Mouse (Mus musculus) forebrain, embryonic 14.5 days (tissue): Measurements from ENCODE around the gene Ceacam5. TPM values are rescaled to one million over a fixed set of nuclear protein-coding genes. Genes with fewer than 3 reads are reported as not detected.

Experiments
- ATAC-seq: fragments of 200-750 bp; cut with Nextera tagmentation; 2 replicates; pipeline ENCODE4 v1.8.0; 2017; ENCODE audit warnings: mild to moderate bottlenecking, moderate library complexity
- DNase-seq: peaks from one replicate; pipeline ENCODE4 v3.0.0-alpha.2; 2015; ENCODE audit warnings: low spot score
- H3K27ac ChIP-seq: fragments of 300-500 bp; sonication (generic); 2 replicates; pipeline ENCODE4 v1.5.1; 2014; ENCODE audit warnings: low read depth, mild to moderate bottlenecking, control low read depth, low read length, moderate library complexity
- H3K27me3 ChIP-seq: fragments of 300-500 bp; sonication (generic); replicated peaks from 2 replicates; pipeline ENCODE4 v1.6.1; 2014; ENCODE audit warnings: low read length, control low read depth, mixed read lengths; ENCODE audit not compliant: control insufficient read depth, insufficient read depth
- H3K36me3 ChIP-seq: fragments of 300-500 bp; sonication (generic); 2 replicates; pipeline ENCODE4 v1.6.1; 2014; ENCODE audit warnings: low read length, control low read depth; ENCODE audit not compliant: control insufficient read depth, insufficient read depth
- H3K4me1 ChIP-seq: fragments of 300-500 bp; sonication (generic); 2 replicates; pipeline ENCODE4 v1.6.1; 2014; ENCODE audit warnings: antibody characterized with exemption, low read length, control low read depth; ENCODE audit not compliant: control insufficient read depth, insufficient read depth
- H3K4me2 ChIP-seq: fragments of 300-500 bp; sonication (generic); 2 replicates; pipeline ENCODE4 v1.6.1; 2014; ENCODE audit warnings: mild to moderate bottlenecking, control low read depth, low read length
- H3K4me3 ChIP-seq: fragments of 300-500 bp; sonication (generic); 2 replicates; pipeline ENCODE4 v1.5.1; 2014; ENCODE audit warnings: low read depth, low read length, control low read depth
- H3K9ac ChIP-seq: fragments of 300-500 bp; sonication (generic); 2 replicates; pipeline ENCODE4 v1.6.1; 2014; ENCODE audit warnings: mild to moderate bottlenecking, low read length, control low read depth, moderate library complexity
- H3K9me3 ChIP-seq: fragments of 300-500 bp; sonication (generic); replicated peaks from 2 replicates; pipeline ENCODE4 v1.6.1; 2016; ENCODE audit warnings: low read length, control low read depth, mixed read lengths; ENCODE audit not compliant: control insufficient read depth
- WGBS: fragments of 180-500 bp; shearing (Covaris S2); extraction: QIAGEN DNeasy Blood & Tissue Kit; methylation state at CpG from one replicate; pipeline ENCODE4 v1.1.7; 2014; 5-methylcytosine and 5-hydroxymethylcytosine counted together
- polyA plus RNA-seq: library from polyadenylated mRNA; unstranded; fragments of >200 nt; fragmentation: Nextera tagmentation; extraction: Ambion mirVana; gene quantifications from 2 replicates; pipeline ENCODE4 v1.2.1, GENCODE M21; 2014

The Ceacam5 gene
- polyA plus RNA-seq, result not detected in 2 replicates

GRCm38 (mm10) chr7:17712938-17713337 is at the start of gene Ceacam5:
TSS of gene Ceacam5 (plus strand) at chr7:17713238.
- no peak within 1 kb of the TSS for H3K4me2 ChIP-seq
- no peaks in the 10 kb centered on the region for H3K4me1 ChIP-seq
- no peak for ATAC-seq
- H3K9me3 ChIP-seq, result peaks cover 25% of the 10 kb centered on the region
- no peak within 1 kb of the TSS for H3K9ac ChIP-seq
- no peak within 1 kb of the TSS for H3K4me3 ChIP-seq
- H3K27ac ChIP-seq, result no peak within 1 kb of the TSS
- no peaks in the 10 kb centered on the region for H3K36me3 ChIP-seq
- no peak for DNase-seq
- H3K27me3 ChIP-seq, result no peaks in the 10 kb centered on the region
- 42% methylated on average over 1 of the region's 1 CpGs for WGBS

Other genes starting within 250 kb of the Ceacam5 start
- not detected in 2 replicates for gene Ceacam14, start 99.4 kb downstream of the Ceacam5 start, polyA plus RNA-seq
- not detected in 2 replicates for gene Gm5155, start 158.5 kb downstream of the Ceacam5 start, polyA plus RNA-seq